Mouse (Mus musculus): ENCODE results near the gene Srrm4.

GRCm38 (mm10) chr5:116416208-116416607 lies 175.4 kb downstream of the Srrm4 start:
- TF ChIP-seq CTCF (IDR thresholded peaks at IDR 0.05; ENCODE audit: low read depth) (no peak), EP300 (optimal IDR thresholded peaks at IDR 0.05) (no peak)
